Mouse (Mus musculus): ENCODE data around the gene Tma7. TPM values are rescaled to one million over a fixed set of nuclear protein-coding genes. Genes with fewer than 3 reads are reported as not detected.
A peak's percentile ranks its signal among the peaks of the same experiment; 100 is the strongest.

Tma7 gene
- total RNA-seq, 2 experiments from 2014 or later, result 316 to 321 TPM

DNA sequence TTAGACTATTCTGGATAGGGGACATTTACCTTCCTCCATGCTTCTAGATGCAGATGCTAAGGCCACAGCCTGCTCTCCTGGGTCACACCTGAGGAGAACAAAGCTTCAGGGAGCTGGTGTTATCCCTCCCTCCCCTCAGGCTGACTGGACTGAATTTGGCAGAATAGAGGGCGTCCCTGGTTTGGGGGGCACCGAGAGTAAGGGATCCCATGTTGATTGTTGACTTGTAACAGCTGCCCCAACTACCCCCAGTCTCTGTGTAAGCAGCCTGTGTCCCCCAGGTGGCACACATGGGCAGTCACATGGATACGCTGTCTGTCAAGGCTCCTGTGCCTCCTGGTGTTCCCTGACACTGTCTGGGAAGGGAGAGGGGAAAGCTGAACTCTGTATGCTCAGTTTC, 54.0 kb downstream of the Tma7 start:
- TF ChIP-seq CTCF (IDR thresholded peaks at IDR 0.05), result no peak
- Histone ChIP-seq H3K4me3 (no peak overlapping the region), H3K27ac (peak overlapping the region; percentile 38)
- DNase-seq, result no peak
- intact Hi-C loops (cut with DNase I), result no loop called here

DNA sequence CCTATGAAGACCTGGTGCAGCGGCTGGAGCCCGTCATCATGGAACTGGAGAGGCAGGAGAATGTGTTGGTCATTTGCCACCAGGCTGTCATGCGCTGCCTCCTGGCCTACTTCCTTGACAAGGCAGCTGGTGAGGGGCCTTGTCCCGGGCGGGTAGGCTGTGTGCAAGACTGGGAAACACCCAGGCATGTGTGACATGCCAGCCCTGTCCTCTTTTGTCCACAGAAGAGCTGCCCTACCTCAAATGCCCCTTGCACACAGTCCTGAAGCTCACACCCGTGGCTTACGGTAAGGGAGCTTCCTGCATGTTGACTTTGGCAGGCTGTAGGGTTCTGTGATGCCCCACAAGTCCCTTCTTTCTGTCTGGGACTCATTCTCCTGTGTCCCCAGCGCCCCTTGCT, 54.9 kb downstream of the Tma7 start:
- TF ChIP-seq CTCF (IDR thresholded peaks at IDR 0.05), result no peak
- no peak overlapping the region for H3K4me3 ChIP-seq
- H3K27ac ChIP-seq, result peak overlapping the region; percentile 79
- peak; percentile 80 for DNase-seq
- intact Hi-C loops (cut with DNase I), result no loop called here

Other genes with a start within 250 kb of the Tma7 start
- 10 to 100 TPM; 15.7 to 21.2 TPM for gene Slc26a6, start 229.3 kb downstream of the Tma7 start, total RNA-seq (2021)
- not detected for gene Tmem89, start 168.0 kb downstream of the Tma7 start, total RNA-seq (2021)
- gene Uqcrc1, start 146.0 kb downstream of the Tma7 start, total RNA-seq (2021), result 1,000 to 10,000 TPM in 1 of 2 experiments, 100 to 1,000 TPM in 1; 834 to 1,182 TPM
- 1 to 10 TPM in 1 of 2 experiments, under 1 TPM in 1; 0.95 to 3.0 TPM for gene Col7a1, start 129.0 kb downstream of the Tma7 start, total RNA-seq (2021)
- 1 to 10 TPM in 1 of 2 experiments, under 1 TPM in 1; 0.47 to 1.1 TPM for gene Ucn2, start 96.6 kb downstream of the Tma7 start, total RNA-seq (2021)
- 10 to 100 TPM; 26.4 to 58.3 TPM for gene Pfkfb4, start 90.8 kb downstream of the Tma7 start, total RNA-seq (2021)
- 10 to 100 TPM; 15.9 to 17.0 TPM for gene Shisa5, start 44.0 kb downstream of the Tma7 start, total RNA-seq (2021)
- 10 to 100 TPM; 13.2 TPM for gene Trex1, start 22.9 kb downstream of the Tma7 start, total RNA-seq (2021)
- 1 to 10 TPM; 8.0 to 8.5 TPM for gene Atrip, start 8.5 kb downstream of the Tma7 start, total RNA-seq (2021)
- gene Ccdc51, start 94 bp downstream of the Tma7 start, total RNA-seq (2021), result 1 to 10 TPM; 6.5 to 7.9 TPM
- gene Plxnb1, start 12.8 kb upstream of the Tma7 start, total RNA-seq (2021), result 1 to 10 TPM in 1 of 2 experiments, under 1 TPM in 1; 0.54 to 1.1 TPM
- gene Fbxw21, start 79.5 kb upstream of the Tma7 start, total RNA-seq (2021), result not detected
- not detected for gene Fbxw13, start 113.4 kb upstream of the Tma7 start, total RNA-seq (2021)
- gene Fbxw20, start 152.2 kb upstream of the Tma7 start, total RNA-seq (2021), result not detected
- gene Fbxw14, start 205.1 kb upstream of the Tma7 start, total RNA-seq (2021), result not detected

All from gastrocnemius, adult 2 months (tissue).